In genomic region chr15:25758500-25759086, GRCm38 (mm10) we compare ENCODE assay signal across 8 mouse cellular contexts.
DNase-seq lines count a peak whose midpoint lies in the region; ATAC-seq lines count a peak whose summit lies in the region.

No protein-coding gene starts in this region.

- H3K36me3 ChIP-seq in forebrain, embryonic 10.5 days (replicated peaks), result peaks cover 12% of the 10 kb centered on the region
- H3K36me3 ChIP-seq in kidney, embryonic 14.5 days (ENCODE audit: control insufficient read depth, insufficient read depth, low read length), result peaks cover 12% of the 10 kb centered on the region; the same call in 1 of the 2 replicates

- ATAC-seq in kidney, embryonic 14.5 days (ENCODE audit: low FRiP score, low TSS enrichment), result peak; percentile 78
- ATAC-seq in megakaryocyte-erythroid progenitor cell, adult 5-6 weeks (replicated peaks; ENCODE audit: low FRiP score, low TSS enrichment, poor library complexity, severe bottlenecking), result no peak

- 42% methylated on average over 15 of the region's 15 CpGs for WGBS in forebrain, embryonic 10.5 days
- WGBS in kidney, embryonic 14.5 days, result 61% methylated on average over 15 of the region's 15 CpGs

- H3K4me1 ChIP-seq in forebrain, embryonic 10.5 days, result peaks cover 96% of the 10 kb centered on the region
- no peaks in the 10 kb centered on the region; the same call in 1 of the 2 replicates for H3K4me1 ChIP-seq in kidney, embryonic 14.5 days (ENCODE audit: control insufficient read depth, insufficient read depth, low read length)

- H3K9ac ChIP-seq in kidney, embryonic 14.5 days (ENCODE audit: low read depth, low read length), result no peak overlapping the region

- no peaks in the 10 kb centered on the region for H3K27me3 ChIP-seq in forebrain, embryonic 10.5 days (ENCODE audit: poor library complexity, severe bottlenecking)
- H3K27me3 ChIP-seq in kidney, embryonic 14.5 days (ENCODE audit: control insufficient read depth, insufficient read depth, low read length), result no peaks in the 10 kb centered on the region

- peaks cover 6% of the 10 kb centered on the region; the same call in 1 of the 2 replicates for H3K9me3 ChIP-seq in forebrain, embryonic 10.5 days
- H3K9me3 ChIP-seq in kidney, embryonic 14.5 days (ENCODE audit: control insufficient read depth, low read length), result no peaks in the 10 kb centered on the region; the same call in 1 of the 2 replicates

- H3K4me2 ChIP-seq in kidney, embryonic 14.5 days (replicated peaks; ENCODE audit: low read depth, low read length), result no peak overlapping the region; the same call in 1 of the 2 replicates

- H3K27ac ChIP-seq in forebrain, embryonic 10.5 days, result peak overlapping the region; percentile 89
- H3K27ac ChIP-seq in kidney, embryonic 14.5 days (ENCODE audit: low read depth, low read length), result peak overlapping the region; percentile 74; the same call in 1 of the 2 replicates

- peak overlapping the region; percentile 43 for H3K4me3 ChIP-seq in forebrain, embryonic 10.5 days
- H3K4me3 ChIP-seq in kidney, embryonic 14.5 days (ENCODE audit: low read length), result no peak overlapping the region

- peak; percentile 41 for DNase-seq in ES-CJ7 (ENCODE audit: low read depth, low spot score)
- no peak for DNase-seq in forebrain, embryonic 10.5 days (ENCODE audit: extremely low spot score, low spot score)
- DNase-seq in lung, postnatal 14 days, result peak; percentile 78
- DNase-seq in testis, postnatal 10 days (ENCODE audit: low spot score), result no peak
- no peak for DNase-seq in gastrocnemius, postnatal 14 days
- no peak for DNase-seq in left cerebral cortex, adult 11 months (ENCODE audit: low spot score)

- intact Hi-C loops in gastrocnemius, postnatal 14 days (cut with DNase I; ENCODE audit: low total_unique reads), result no loop called here

Comparison
In these comparisons a context has a peak if more than half of its experiments do, and no peak if none do; other contexts are left out.
1. DNase-seq: peak in ES-CJ7 (single experiment) and lung, postnatal 14 days (single experiment); none in forebrain, embryonic 10.5 days (single experiment), testis, postnatal 10 days (single experiment), gastrocnemius, postnatal 14 days (single experiment) and left cerebral cortex, adult 11 months (single experiment).